Mouse (Mus musculus) skeletal muscle tissue, postnatal 0 days (tissue): ENCODE results near the gene Zfp704. TPM values are rescaled to one million over a fixed set of nuclear protein-coding genes. Genes with fewer than 3 reads are reported as not detected.

Experiments used
- polyA plus RNA-seq: library from polyadenylated mRNA; unstranded; fragments of >200 nt; fragmentation: Nextera tagmentation; extraction: Ambion mirVana; gene quantifications from 2 replicates; pipeline ENCODE4 v1.2.1, GENCODE M21; 2015

The Zfp704 gene
- 4.3 and 4.8 TPM in 2 replicates for polyA plus RNA-seq

DNA sequence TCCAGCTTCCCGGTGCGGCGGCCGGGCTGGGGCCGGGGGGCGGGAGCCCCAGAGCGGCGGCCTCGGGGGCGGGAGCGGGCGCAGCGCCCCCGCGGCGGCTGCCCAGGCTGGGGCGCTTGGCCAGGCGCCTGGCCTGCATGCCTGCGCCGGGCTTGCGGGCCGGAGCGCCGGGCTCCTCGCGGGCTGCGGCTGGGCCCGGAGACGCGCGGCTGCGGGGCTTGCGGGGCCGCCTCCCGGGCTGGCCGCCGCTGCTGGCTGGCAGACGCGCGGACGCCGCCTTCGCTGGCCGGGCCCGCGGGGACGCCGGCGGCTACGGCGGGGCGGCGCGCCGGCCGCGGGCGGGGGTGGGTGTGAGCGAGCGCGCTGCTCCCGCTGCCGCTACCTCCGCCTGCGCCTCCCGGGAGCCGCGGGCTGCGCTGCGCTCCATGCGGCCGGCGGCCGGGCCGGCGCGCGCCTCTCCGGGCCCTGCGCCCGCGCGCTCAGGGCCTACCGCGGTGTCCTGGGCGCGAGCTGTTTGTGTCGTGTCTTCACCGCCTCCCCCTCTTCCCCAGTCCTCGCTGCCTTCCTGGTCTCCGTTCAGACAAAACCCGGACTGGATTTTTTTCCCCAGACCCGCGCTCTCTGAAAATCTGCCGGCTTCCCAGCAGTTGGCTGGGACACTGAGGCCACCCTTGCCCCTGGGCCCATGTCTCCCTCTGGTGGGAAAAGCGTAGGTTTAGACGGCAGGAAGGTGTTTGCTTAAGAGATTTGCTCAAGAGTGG lies at the start of gene Zfp704:
Gene Zfp704 (minus strand): TSS at position 505 of the 761 bp plus-strand sequence.

